Mouse (Mus musculus): ENCODE measurements around the gene Kbtbd4. TPM values are rescaled to one million over a fixed set of nuclear protein-coding genes. Genes with fewer than 3 reads are reported as not detected.

Kbtbd4 gene
- 16.3 and 16.5 TPM in 2 replicates for total RNA-seq (2017)

- peak; percentile 98 for ATAC-seq (ENCODE audit: extremely low read depth, insufficient number of reproducible peaks, low FRiP score, poor library complexity, severe bottlenecking)
These were observed at the start of gene Kbtbd4, which contains the start of gene Ndufs3 for GRCm38 (mm10) chr2:90904076-90904855. Kbtbd4 (plus strand) TSS chr2:90904740. Ndufs3 (minus strand) TSS chr2:90904827.

- ATAC-seq (ENCODE audit: extremely low read depth, insufficient number of reproducible peaks, low FRiP score, poor library complexity, severe bottlenecking), result no peak
These were observed 43.1 kb upstream of the Kbtbd4 start for GRCm38 (mm10) chr2:90861486-90861885.

- no peak for ATAC-seq (ENCODE audit: extremely low read depth, insufficient number of reproducible peaks, low FRiP score, poor library complexity, severe bottlenecking)
These were observed 40.4 kb upstream of the Kbtbd4 start for GRCm38 (mm10) chr2:90864184-90864583.

GRCm38 (mm10) chr2:90866524-90866923, 38.0 kb upstream of the Kbtbd4 start:
- peak; percentile 67; the same call in 1 of the 2 replicates for ATAC-seq (ENCODE audit: extremely low read depth, insufficient number of reproducible peaks, low FRiP score, poor library complexity, severe bottlenecking)

GRCm38 (mm10) chr2:90870136-90870601, 34.4 kb upstream of the Kbtbd4 start:
- ATAC-seq (ENCODE audit: extremely low read depth, insufficient number of reproducible peaks, low FRiP score, poor library complexity, severe bottlenecking), result no peak

- no peak for ATAC-seq (ENCODE audit: extremely low read depth, insufficient number of reproducible peaks, low FRiP score, poor library complexity, severe bottlenecking)
These were observed 33.2 kb upstream of the Kbtbd4 start for GRCm38 (mm10) chr2:90871180-90871961.

GRCm38 (mm10) chr2:90874025-90874424, 30.5 kb upstream of the Kbtbd4 start:
- ATAC-seq (ENCODE audit: extremely low read depth, insufficient number of reproducible peaks, low FRiP score, poor library complexity, severe bottlenecking), result no peak

- ATAC-seq (ENCODE audit: extremely low read depth, insufficient number of reproducible peaks, low FRiP score, poor library complexity, severe bottlenecking), result no peak
These were observed 29.3 kb upstream of the Kbtbd4 start for GRCm38 (mm10) chr2:90875239-90875638.

GRCm38 (mm10) chr2:90877584-90878259, 26.8 kb upstream of the Kbtbd4 start:
- no peak for ATAC-seq (ENCODE audit: extremely low read depth, insufficient number of reproducible peaks, low FRiP score, poor library complexity, severe bottlenecking)

GRCm38 (mm10) chr2:90879419-90879818, 25.1 kb upstream of the Kbtbd4 start:
- no peak for ATAC-seq (ENCODE audit: extremely low read depth, insufficient number of reproducible peaks, low FRiP score, poor library complexity, severe bottlenecking)

- no peak for ATAC-seq (ENCODE audit: extremely low read depth, insufficient number of reproducible peaks, low FRiP score, poor library complexity, severe bottlenecking)
These were observed 24.3 kb upstream of the Kbtbd4 start for GRCm38 (mm10) chr2:90880144-90880785.

- no peak for ATAC-seq (ENCODE audit: extremely low read depth, insufficient number of reproducible peaks, low FRiP score, poor library complexity, severe bottlenecking)
These were observed 22.7 kb upstream of the Kbtbd4 start for GRCm38 (mm10) chr2:90881824-90882223.

GRCm38 (mm10) chr2:90885218-90886041, 19.1 kb upstream of the Kbtbd4 start, which contains the start of gene C1qtnf4:
C1qtnf4 (plus strand) TSS chr2:90885860.
- ATAC-seq (ENCODE audit: extremely low read depth, insufficient number of reproducible peaks, low FRiP score, poor library complexity, severe bottlenecking), result no peak

- no peak for ATAC-seq (ENCODE audit: extremely low read depth, insufficient number of reproducible peaks, low FRiP score, poor library complexity, severe bottlenecking)
These were observed 18.1 kb upstream of the Kbtbd4 start for GRCm38 (mm10) chr2:90886436-90886835.

GRCm38 (mm10) chr2:90887627-90888026, 16.9 kb upstream of the Kbtbd4 start:
- no peak for ATAC-seq (ENCODE audit: extremely low read depth, insufficient number of reproducible peaks, low FRiP score, poor library complexity, severe bottlenecking)

- 0 out of 2 replicates have a peak, but pooled peaks have one; percentile 9 for ATAC-seq (ENCODE audit: extremely low read depth, insufficient number of reproducible peaks, low FRiP score, poor library complexity, severe bottlenecking)
These were observed 14.7 kb upstream of the Kbtbd4 start for GRCm38 (mm10) chr2:90889550-90890548.
